Mouse (Mus musculus) hindbrain, embryonic 16.5 days (tissue): Measurements from ENCODE around the gene Cd34. TPM values are rescaled to one million over a fixed set of nuclear protein-coding genes. Genes with fewer than 3 reads are reported as not detected.

ENCODE experiments used
- ATAC-seq: fragments of 200-750 bp; cut with Nextera tagmentation; 2 replicates; pipeline ENCODE4 v1.8.0; 2017; ENCODE audit warnings: moderate TSS enrichment, moderate library complexity
- H3K27ac ChIP-seq: fragments of 300-500 bp; sonication (generic); 2 replicates; pipeline ENCODE4 v1.5.1; 2014; ENCODE audit warnings: low read depth, mild to moderate bottlenecking, control low read depth, low read length, moderate library complexity
- H3K27me3 ChIP-seq: fragments of 300-500 bp; sonication (generic); replicated peaks from 2 replicates; pipeline ENCODE4 v1.6.1; 2014; ENCODE audit warnings: low read length; ENCODE audit not compliant: control insufficient read depth, insufficient read depth
- H3K36me3 ChIP-seq: fragments of 300-500 bp; sonication (generic); 2 replicates; pipeline ENCODE4 v1.6.1; 2014; ENCODE audit warnings: mild to moderate bottlenecking, low read length, moderate library complexity, mixed read lengths; ENCODE audit not compliant: control insufficient read depth, insufficient read depth
- H3K4me1 ChIP-seq: fragments of 300-500 bp; sonication (generic); 2 replicates; pipeline ENCODE4 v1.6.1; 2014; ENCODE audit warnings: low read depth, low read length; ENCODE audit not compliant: control insufficient read depth, insufficient read depth
- H3K4me2 ChIP-seq: fragments of 300-500 bp; sonication (generic); 2 replicates; pipeline ENCODE4 v1.6.1; 2014; ENCODE audit warnings: mild to moderate bottlenecking, low read length, control low read depth, moderate library complexity
- H3K4me3 ChIP-seq: fragments of 300-500 bp; sonication (generic); 2 replicates; pipeline ENCODE4 v1.5.1; 2014; ENCODE audit warnings: mild to moderate bottlenecking, low read length, control low read depth, moderate library complexity
- H3K9ac ChIP-seq: fragments of 300-500 bp; sonication (generic); 2 replicates; pipeline ENCODE4 v1.6.1; 2014; ENCODE audit warnings: low read depth, mild to moderate bottlenecking, control low read depth, low read length, moderate library complexity
- H3K9me3 ChIP-seq: fragments of 300-500 bp; sonication (generic); 2 replicates; pipeline ENCODE4 v1.6.1; 2014; ENCODE audit warnings: mild to moderate bottlenecking, low read length, moderate library complexity; ENCODE audit not compliant: control insufficient read depth
- WGBS: fragments of 180-500 bp; shearing (Covaris S2); extraction: QIAGEN DNeasy Blood & Tissue Kit; methylation state at CpG from one replicate; pipeline ENCODE4 v1.1.7; 2014; 5-methylcytosine and 5-hydroxymethylcytosine counted together
- polyA plus RNA-seq: library from polyadenylated mRNA; unstranded; fragments of >200 nt; fragmentation: Nextera tagmentation; extraction: Ambion mirVana; gene quantifications from 2 replicates; pipeline ENCODE4 v1.2.1, GENCODE M21; 2015

Gene Cd34
- polyA plus RNA-seq, 1 experiment from 2014 or later = 29.8 TPM

- H3K27me3 ChIP-seq = no peaks in the 10 kb centered on the region
- no peak overlapping the region for H3K9ac ChIP-seq
- H3K4me3 ChIP-seq = no peak overlapping the region
- no peak overlapping the region for H3K27ac ChIP-seq
- H3K4me2 ChIP-seq = no peak overlapping the region
- H3K9me3 ChIP-seq = no peaks in the 10 kb centered on the region
- no peaks in the 10 kb centered on the region for H3K4me1 ChIP-seq
- ATAC-seq = no peak
- no peaks in the 10 kb centered on the region for H3K36me3 ChIP-seq
Observed at GRCm38 (mm10) chr1:194954694-194955093, 16.1 kb downstream of the Cd34 start.

GRCm38 (mm10) chr1:194955749-194956148 lies 17.1 kb downstream of the Cd34 start:
- H3K9ac ChIP-seq = no peak overlapping the region
- no peak overlapping the region for H3K27ac ChIP-seq
- no peak overlapping the region for H3K4me2 ChIP-seq
- no peaks in the 10 kb centered on the region for H3K4me1 ChIP-seq
- no peaks in the 10 kb centered on the region for H3K36me3 ChIP-seq
- 51% methylated on average over 2 of the region's 2 CpGs for WGBS
- H3K4me3 ChIP-seq = no peak overlapping the region
- ATAC-seq = no peak
- H3K9me3 ChIP-seq = no peaks in the 10 kb centered on the region
- no peaks in the 10 kb centered on the region for H3K27me3 ChIP-seq

GRCm38 (mm10) chr1:194957021-194957420 lies 18.4 kb downstream of the Cd34 start:
- no peaks in the 10 kb centered on the region for H3K36me3 ChIP-seq
- H3K4me2 ChIP-seq = no peak overlapping the region
- no peak overlapping the region for H3K27ac ChIP-seq
- H3K27me3 ChIP-seq = no peaks in the 10 kb centered on the region
- no peaks in the 10 kb centered on the region for H3K9me3 ChIP-seq
- no peak overlapping the region for H3K9ac ChIP-seq
- H3K4me1 ChIP-seq = no peaks in the 10 kb centered on the region
- H3K4me3 ChIP-seq = no peak overlapping the region
- no peak for ATAC-seq
- WGBS = 95% methylated on average over 2 of the region's 2 CpGs

GRCm38 (mm10) chr1:194962181-194962580 lies 23.6 kb downstream of the Cd34 start:
- Histone ChIP-seq H3K4me2 (no peak overlapping the region), H3K27ac (no peak overlapping the region), H3K9me3 (no peaks in the 10 kb centered on the region), H3K4me1 (no peaks in the 10 kb centered on the region), H3K36me3 (no peaks in the 10 kb centered on the region), H3K27me3 (no peaks in the 10 kb centered on the region), H3K4me3 (no peak overlapping the region), H3K9ac (no peak overlapping the region)
- ATAC-seq = peak; percentile 86
- 27% methylated on average over 5 of the region's 5 CpGs for WGBS

- H3K4me1 ChIP-seq = no peaks in the 10 kb centered on the region
- no peaks in the 10 kb centered on the region for H3K36me3 ChIP-seq
- no peak overlapping the region for H3K4me2 ChIP-seq
- H3K27ac ChIP-seq = no peak overlapping the region
- no peaks in the 10 kb centered on the region for H3K9me3 ChIP-seq
- H3K9ac ChIP-seq = no peak overlapping the region
- no peak overlapping the region for H3K4me3 ChIP-seq
- no peaks in the 10 kb centered on the region for H3K27me3 ChIP-seq
- ATAC-seq = 0 out of 2 replicates have a peak, but pooled peaks have one; percentile 17
Observed at GRCm38 (mm10) chr1:194962712-194963111, 24.1 kb downstream of the Cd34 start.

GRCm38 (mm10) chr1:194971980-194972379 lies 33.4 kb downstream of the Cd34 start:
- ATAC-seq = no peak

GRCm38 (mm10) chr1:194976164-194976516 lies 37.5 kb downstream of the Cd34 start:
- H3K4me3 ChIP-seq = peak overlapping the region; percentile 83
- H3K9ac ChIP-seq = peak overlapping the region; percentile 92
- H3K27ac ChIP-seq = peak overlapping the region; percentile 89
- H3K27me3 ChIP-seq = no peaks in the 10 kb centered on the region
- WGBS = under 1% methylated on average over 37 of the region's 42 CpGs
- ATAC-seq = peak; percentile 89
- peaks cover 18% of the 10 kb centered on the region for H3K4me1 ChIP-seq
- H3K9me3 ChIP-seq = no peaks in the 10 kb centered on the region
- no peaks in the 10 kb centered on the region for H3K36me3 ChIP-seq
- H3K4me2 ChIP-seq = peak overlapping the region; percentile 81

More at GRCm38 (mm10) chr1:194971980-194972379, 33.4 kb downstream of the Cd34 start:
- Histone ChIP-seq H3K27ac (no peak overlapping the region), H3K9me3 (no peaks in the 10 kb centered on the region), H3K9ac (no peak overlapping the region), H3K36me3 (no peaks in the 10 kb centered on the region), H3K4me3 (no peak overlapping the region), H3K4me2 (no peak overlapping the region), H3K27me3 (no peaks in the 10 kb centered on the region), H3K4me1 (peaks cover under 1% of the 10 kb centered on the region; the same call in 1 of the 2 replicates)
- WGBS = 94% methylated on average over 4 of the region's 4 CpGs

DNA sequence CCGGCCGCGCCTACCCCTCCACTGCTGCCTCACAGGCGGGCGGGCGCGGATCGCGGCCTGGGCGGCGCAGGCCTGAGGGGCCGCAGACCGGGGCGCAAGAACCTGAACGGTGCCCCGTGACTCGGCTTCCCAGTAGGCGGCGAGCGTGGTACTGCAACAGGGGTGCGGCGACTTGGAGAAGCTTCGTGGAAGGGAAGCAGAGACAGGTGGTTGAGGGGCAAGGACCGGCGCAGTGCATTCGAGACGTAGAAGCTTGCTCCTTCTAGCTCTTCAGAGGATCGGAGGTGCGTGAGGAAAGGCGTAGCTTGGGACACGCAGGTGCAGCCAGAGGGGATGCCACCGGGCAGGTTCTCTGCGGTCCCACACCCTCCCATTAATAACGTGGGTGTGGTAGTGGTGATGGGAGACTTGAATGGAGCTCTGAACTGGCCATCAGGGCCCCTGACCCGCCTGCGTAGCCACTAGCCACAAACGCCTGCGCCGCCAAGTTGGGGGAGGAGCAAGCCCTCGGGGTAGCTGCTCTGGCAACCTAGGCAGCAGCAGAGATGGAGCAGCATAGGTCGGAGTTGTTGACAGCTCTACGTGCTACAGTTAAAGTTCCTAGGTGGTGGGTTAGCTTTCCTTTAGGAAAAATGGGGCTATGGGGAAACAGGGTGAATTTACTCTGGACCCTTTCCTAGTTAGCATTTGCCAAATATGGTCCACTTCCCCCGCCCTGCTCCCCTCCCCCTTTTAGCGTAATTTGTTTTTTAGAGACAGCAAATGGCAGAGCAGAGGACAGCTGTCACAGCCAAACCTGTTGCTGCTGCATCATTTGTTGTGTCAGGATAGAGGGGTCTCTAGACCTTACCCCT lies 38.1 kb downstream of the Cd34 start:
- WGBS = under 1% methylated on average over 42 of the region's 44 CpGs
- peak overlapping the region; percentile 92 for H3K9ac ChIP-seq
- peak overlapping the region; percentile 89 for H3K27ac ChIP-seq
- peak overlapping the region; percentile 81 for H3K4me2 ChIP-seq
- peaks cover 18% of the 10 kb centered on the region for H3K4me1 ChIP-seq
- H3K27me3 ChIP-seq = no peaks in the 10 kb centered on the region
- H3K9me3 ChIP-seq = no peaks in the 10 kb centered on the region
- no peaks in the 10 kb centered on the region for H3K36me3 ChIP-seq
- ATAC-seq = peak; percentile 91
- peak overlapping the region; percentile 83 for H3K4me3 ChIP-seq

- Histone ChIP-seq H3K4me3 (peak overlapping the region; percentile 83), H3K4me1 (peaks cover 18% of the 10 kb centered on the region), H3K27ac (no peak overlapping the region), H3K27me3 (no peaks in the 10 kb centered on the region), H3K9ac (peak overlapping the region; percentile 92), H3K4me2 (peak overlapping the region; percentile 81), H3K36me3 (no peaks in the 10 kb centered on the region), H3K9me3 (no peaks in the 10 kb centered on the region)
- 13% methylated on average over 1 of the region's 1 CpGs for WGBS
- no peak; the same call in 1 of the 2 replicates for ATAC-seq
Observed at GRCm38 (mm10) chr1:194977371-194977761, 38.7 kb downstream of the Cd34 start.
